Mouse (Mus musculus): ENCODE results near the gene Wfdc1. TPM values are rescaled to one million over a fixed set of nuclear protein-coding genes. Genes with fewer than 3 reads are reported as not detected.
A peak's percentile ranks its signal among the peaks of the same experiment; 100 is the strongest.

The Wfdc1 gene
- polyA plus RNA-seq, 1 experiment from 2014 or later, result 10.8 TPM

- ATAC-seq (ENCODE audit: low read depth), result no peak
- no peak overlapping the region for H3K4me2 ChIP-seq (ENCODE audit: low read depth, low read length)
- H3K4me3 ChIP-seq (ENCODE audit: low read length), result no peak overlapping the region
- WGBS, result 53% methylated on average over 6 of the region's 6 CpGs
- no peaks in the 10 kb centered on the region for H3K36me3 ChIP-seq (ENCODE audit: control insufficient read depth, insufficient read depth, low read length)
- no peak overlapping the region for H3K27ac ChIP-seq (ENCODE audit: low read length)
- peaks cover 26% of the 10 kb centered on the region for H3K4me1 ChIP-seq (replicated peaks; ENCODE audit: control insufficient read depth, insufficient read depth, low read length)
- no peaks in the 10 kb centered on the region for H3K27me3 ChIP-seq (ENCODE audit: control insufficient read depth, insufficient read depth, low read depth, low read length)
- no peaks in the 10 kb centered on the region for H3K9me3 ChIP-seq (ENCODE audit: control insufficient read depth, low read length)
- H3K9ac ChIP-seq (ENCODE audit: low read length), result no peak overlapping the region
These were observed 46.1 kb downstream of the Wfdc1 start for GRCm38 (mm10) chr8:119712226-119712625.

DNA sequence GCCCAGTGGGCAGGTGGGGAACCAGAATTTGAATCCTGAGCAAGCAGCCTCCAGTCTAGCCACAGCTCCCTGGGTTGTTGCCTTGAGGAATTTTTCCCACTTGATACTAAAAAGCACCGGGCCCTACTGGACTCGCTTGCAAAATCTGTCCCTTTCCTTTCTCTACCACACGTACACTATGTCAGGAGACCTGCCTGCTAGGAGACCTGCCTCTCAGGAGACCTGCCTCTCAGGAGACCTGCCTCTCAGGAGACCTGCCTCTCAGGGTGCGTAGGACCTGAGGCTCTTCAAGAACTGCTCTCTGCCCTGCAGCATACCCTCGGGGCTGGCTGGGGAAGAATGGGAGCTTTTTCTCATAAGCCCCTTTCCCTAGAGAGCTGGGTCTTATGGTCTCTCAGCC, 47.3 kb downstream of the Wfdc1 start:
- H3K36me3 ChIP-seq (ENCODE audit: control insufficient read depth, insufficient read depth, low read length), result no peaks in the 10 kb centered on the region
- H3K4me3 ChIP-seq (ENCODE audit: low read length), result no peak overlapping the region
- H3K4me1 ChIP-seq (replicated peaks; ENCODE audit: control insufficient read depth, insufficient read depth, low read length), result peaks cover 26% of the 10 kb centered on the region
- no peak overlapping the region for H3K9ac ChIP-seq (ENCODE audit: low read length)
- H3K9me3 ChIP-seq (ENCODE audit: control insufficient read depth, low read length), result no peaks in the 10 kb centered on the region
- no peak overlapping the region; the same call in 1 of the 2 replicates for H3K27ac ChIP-seq (ENCODE audit: low read length)
- H3K27me3 ChIP-seq (ENCODE audit: control insufficient read depth, insufficient read depth, low read depth, low read length), result no peaks in the 10 kb centered on the region
- 0 out of 2 replicates have a peak, but pooled peaks have one; percentile 17 for ATAC-seq (ENCODE audit: low read depth)
- 61% methylated on average over 5 of the region's 5 CpGs for WGBS
- no peak overlapping the region for H3K4me2 ChIP-seq (ENCODE audit: low read depth, low read length)

DNA sequence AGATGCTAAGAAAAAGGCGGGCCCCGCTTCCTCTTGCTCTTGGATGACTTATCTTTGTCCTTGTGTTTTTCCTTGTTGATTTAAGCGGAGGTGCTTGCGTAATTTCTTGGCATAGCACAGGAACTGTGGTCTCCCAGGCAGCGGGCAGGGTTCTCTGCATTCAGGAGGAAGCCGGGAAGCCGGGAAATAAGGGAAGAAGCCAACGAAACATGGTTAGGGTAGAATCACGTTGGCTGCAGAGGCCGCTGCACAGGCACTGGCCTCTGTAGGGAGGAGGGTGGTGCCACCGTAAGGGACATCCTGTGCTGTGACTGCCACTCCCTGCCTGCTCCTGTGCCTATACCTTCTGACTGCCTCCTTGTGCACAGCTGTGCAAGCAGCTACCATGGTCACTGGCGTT, 49.1 kb downstream of the Wfdc1 start:
- 15% methylated on average over 12 of the region's 12 CpGs for WGBS
- H3K4me2 ChIP-seq (ENCODE audit: low read depth, low read length), result peak overlapping the region; percentile 37
- ATAC-seq (ENCODE audit: low read depth), result peak; percentile 80

DNA sequence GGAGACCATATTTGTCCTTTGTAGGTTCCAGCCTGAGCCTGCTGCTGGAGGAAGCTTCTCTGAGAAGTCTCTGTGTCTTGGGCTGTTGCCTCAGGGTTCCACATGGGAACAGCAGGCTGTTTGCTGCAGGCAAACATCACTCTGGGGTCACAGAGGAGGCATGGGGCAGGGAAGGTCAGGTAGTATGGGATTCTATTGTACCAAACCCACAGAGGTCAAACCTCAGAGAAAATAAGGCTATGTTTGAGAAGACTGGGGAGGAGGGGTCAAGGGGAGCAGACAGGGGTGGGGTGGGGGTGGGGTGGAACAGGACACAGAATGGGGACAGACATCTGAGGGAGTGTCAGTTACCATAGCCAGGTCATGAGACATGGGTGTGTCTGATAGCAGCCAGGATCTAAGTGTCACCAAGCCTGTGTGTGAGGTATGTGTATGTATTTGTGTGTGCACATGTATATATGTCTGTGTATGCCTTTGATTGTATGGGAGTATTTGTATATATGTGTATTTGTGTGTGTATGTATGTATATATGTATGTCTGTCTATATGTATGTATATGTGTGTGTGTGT, 50.6 kb downstream of the Wfdc1 start:
- Histone ChIP-seq H3K4me2 (ENCODE audit: low read depth, low read length) (no peak overlapping the region), H3K36me3 (ENCODE audit: control insufficient read depth, insufficient read depth, low read length) (no peaks in the 10 kb centered on the region), H3K27ac (ENCODE audit: low read length) (no peak overlapping the region), H3K9me3 (ENCODE audit: control insufficient read depth, low read length) (no peaks in the 10 kb centered on the region), H3K9ac (ENCODE audit: low read length) (no peak overlapping the region), H3K4me3 (ENCODE audit: low read length) (no peak overlapping the region), H3K4me1 (replicated peaks; ENCODE audit: control insufficient read depth, insufficient read depth, low read length) (peaks cover 23% of the 10 kb centered on the region), H3K27me3 (ENCODE audit: control insufficient read depth, insufficient read depth, low read depth, low read length) (no peaks in the 10 kb centered on the region)
- ATAC-seq (ENCODE audit: low read depth), result no peak

More for the DNA sequence above, 49.1 kb downstream of the Wfdc1 start:
- Histone ChIP-seq H3K9me3 (ENCODE audit: control insufficient read depth, low read length) (no peaks in the 10 kb centered on the region), H3K36me3 (ENCODE audit: control insufficient read depth, insufficient read depth, low read length) (no peaks in the 10 kb centered on the region), H3K4me3 (ENCODE audit: low read length) (no peak overlapping the region), H3K27me3 (ENCODE audit: control insufficient read depth, insufficient read depth, low read depth, low read length) (no peaks in the 10 kb centered on the region), H3K4me1 (replicated peaks; ENCODE audit: control insufficient read depth, insufficient read depth, low read length) (peaks cover 23% of the 10 kb centered on the region), H3K27ac (ENCODE audit: low read length) (peak overlapping the region; percentile 87), H3K9ac (ENCODE audit: low read length) (no peak overlapping the region)

DNA sequence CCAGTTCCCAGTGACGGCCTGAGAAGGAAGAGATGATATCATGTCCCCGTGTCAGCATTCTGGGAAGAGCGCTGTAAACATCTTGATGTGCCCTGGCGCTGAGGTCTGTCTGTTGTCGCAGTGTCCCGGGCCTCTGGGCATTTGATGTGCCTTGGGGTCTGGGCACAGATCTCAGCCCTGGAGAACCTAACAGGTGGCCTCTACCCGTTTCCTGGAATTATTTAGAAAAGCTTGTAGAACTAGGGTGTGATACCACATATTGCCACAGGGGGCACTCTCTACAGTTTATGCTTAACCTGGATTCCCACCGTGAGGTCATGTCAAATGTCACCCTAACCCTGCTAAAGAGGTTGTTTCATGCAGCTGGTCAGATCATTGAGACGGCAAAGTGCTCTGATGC, 51.6 kb downstream of the Wfdc1 start:
- ATAC-seq (ENCODE audit: low read depth), result no peak
- Histone ChIP-seq H3K36me3 (ENCODE audit: control insufficient read depth, insufficient read depth, low read length) (no peaks in the 10 kb centered on the region), H3K27ac (ENCODE audit: low read length) (no peak overlapping the region), H3K4me1 (replicated peaks; ENCODE audit: control insufficient read depth, insufficient read depth, low read length) (peaks cover 21% of the 10 kb centered on the region), H3K9ac (ENCODE audit: low read length) (no peak overlapping the region), H3K4me2 (ENCODE audit: low read depth, low read length) (no peak overlapping the region), H3K4me3 (ENCODE audit: low read length) (no peak overlapping the region), H3K9me3 (ENCODE audit: control insufficient read depth, low read length) (no peaks in the 10 kb centered on the region), H3K27me3 (ENCODE audit: control insufficient read depth, insufficient read depth, low read depth, low read length) (no peaks in the 10 kb centered on the region)
- 57% methylated on average over 9 of the region's 9 CpGs for WGBS

DNA sequence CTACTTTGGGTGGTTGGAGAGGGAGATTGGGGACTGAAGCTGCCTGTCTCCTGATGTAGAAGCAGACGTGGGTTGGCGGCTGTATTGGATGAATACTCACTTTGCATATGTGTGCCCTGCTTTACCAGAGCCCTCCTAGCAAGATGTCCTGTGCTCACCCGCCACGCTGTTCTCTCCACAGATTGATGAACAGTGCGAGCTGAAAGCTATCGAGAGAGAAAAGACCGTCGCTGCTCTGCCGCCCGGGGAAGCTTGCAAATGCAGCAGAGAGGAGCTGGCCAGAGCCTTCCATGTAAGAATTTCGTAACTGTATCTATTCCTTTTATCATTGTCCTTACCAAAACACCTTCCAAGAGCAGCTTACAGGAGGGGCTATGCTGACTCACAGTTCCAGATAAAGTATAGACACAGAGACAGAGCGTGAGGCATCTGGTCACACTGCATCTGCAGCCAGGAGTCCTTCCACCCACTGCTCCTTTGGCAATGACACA, 52.9 kb downstream of the Wfdc1 start:
- 57% methylated on average over 12 of the region's 12 CpGs for WGBS
- no peaks in the 10 kb centered on the region for H3K36me3 ChIP-seq (ENCODE audit: control insufficient read depth, insufficient read depth, low read length)
- H3K27ac ChIP-seq (ENCODE audit: low read length), result no peak overlapping the region
- no peak overlapping the region for H3K4me3 ChIP-seq (ENCODE audit: low read length)
- no peak for ATAC-seq (ENCODE audit: low read depth)
- H3K9me3 ChIP-seq (ENCODE audit: control insufficient read depth, low read length), result no peaks in the 10 kb centered on the region
- no peak overlapping the region for H3K4me2 ChIP-seq (ENCODE audit: low read depth, low read length)
- H3K27me3 ChIP-seq (ENCODE audit: control insufficient read depth, insufficient read depth, low read depth, low read length), result no peaks in the 10 kb centered on the region
- H3K4me1 ChIP-seq (replicated peaks; ENCODE audit: control insufficient read depth, insufficient read depth, low read length), result peaks cover 23% of the 10 kb centered on the region
- H3K9ac ChIP-seq (ENCODE audit: low read length), result no peak overlapping the region

- H3K4me1 ChIP-seq (replicated peaks; ENCODE audit: control insufficient read depth, insufficient read depth, low read length), result peaks cover 6% of the 10 kb centered on the region; the same call in 1 of the 2 replicates
- H3K4me2 ChIP-seq (ENCODE audit: low read depth, low read length), result no peak overlapping the region
- H3K9ac ChIP-seq (ENCODE audit: low read length), result no peak overlapping the region
- no peaks in the 10 kb centered on the region for H3K36me3 ChIP-seq (ENCODE audit: control insufficient read depth, insufficient read depth, low read length)
- H3K4me3 ChIP-seq (ENCODE audit: low read length), result no peak overlapping the region
- WGBS, result 50% methylated on average over 6 of the region's 6 CpGs
- ATAC-seq (ENCODE audit: low read depth), result no peak
- no peaks in the 10 kb centered on the region for H3K27me3 ChIP-seq (ENCODE audit: control insufficient read depth, insufficient read depth, low read depth, low read length)
- no peaks in the 10 kb centered on the region for H3K9me3 ChIP-seq (ENCODE audit: control insufficient read depth, low read length)
- H3K27ac ChIP-seq (ENCODE audit: low read length), result no peak overlapping the region
These were observed 56.2 kb downstream of the Wfdc1 start for GRCm38 (mm10) chr8:119722348-119722747.

GRCm38 (mm10) chr8:119723676-119724075, 57.5 kb downstream of the Wfdc1 start:
- Histone ChIP-seq H3K4me1 (replicated peaks; ENCODE audit: control insufficient read depth, insufficient read depth, low read length) (peaks cover 6% of the 10 kb centered on the region; the same call in 1 of the 2 replicates), H3K27ac (ENCODE audit: low read length) (no peak overlapping the region), H3K9ac (ENCODE audit: low read length) (no peak overlapping the region), H3K4me2 (ENCODE audit: low read depth, low read length) (no peak overlapping the region), H3K9me3 (ENCODE audit: control insufficient read depth, low read length) (no peaks in the 10 kb centered on the region), H3K36me3 (ENCODE audit: control insufficient read depth, insufficient read depth, low read length) (no peaks in the 10 kb centered on the region), H3K4me3 (ENCODE audit: low read length) (no peak overlapping the region), H3K27me3 (ENCODE audit: control insufficient read depth, insufficient read depth, low read depth, low read length) (no peaks in the 10 kb centered on the region)
- ATAC-seq (ENCODE audit: low read depth), result no peak
- WGBS, result 19% methylated on average over 4 of the region's 4 CpGs

- Histone ChIP-seq H3K9ac (ENCODE audit: low read length) (no peak overlapping the region), H3K9me3 (ENCODE audit: control insufficient read depth, low read length) (no peaks in the 10 kb centered on the region), H3K27ac (ENCODE audit: low read length) (no peak overlapping the region), H3K4me3 (ENCODE audit: low read length) (no peak overlapping the region), H3K27me3 (ENCODE audit: control insufficient read depth, insufficient read depth, low read depth, low read length) (no peaks in the 10 kb centered on the region), H3K4me1 (replicated peaks; ENCODE audit: control insufficient read depth, insufficient read depth, low read length) (peaks cover 6% of the 10 kb centered on the region; the same call in 1 of the 2 replicates), H3K4me2 (ENCODE audit: low read depth, low read length) (no peak overlapping the region), H3K36me3 (ENCODE audit: control insufficient read depth, insufficient read depth, low read length) (no peaks in the 10 kb centered on the region)
- WGBS, result 66% methylated on average over 6 of the region's 6 CpGs
- no peak for ATAC-seq (ENCODE audit: low read depth)
These were observed 58.4 kb downstream of the Wfdc1 start for GRCm38 (mm10) chr8:119724596-119724995.
